Mouse (Mus musculus): ENCODE data around the gene Dusp22. TPM values are rescaled to one million over a fixed set of nuclear protein-coding genes. Genes with fewer than 3 reads are reported as not detected.

Dusp22 gene
- total RNA-seq, 2 experiments from 2014 or later, result 44.9 to 50.5 TPM

- DNase-seq, result no peak
Measured at GRCm38 (mm10) chr13:30669277-30669676, 9.5 kb downstream of the Dusp22 start.

- DNase-seq, result no peak
Measured at GRCm38 (mm10) chr13:30673878-30674277, 14.1 kb downstream of the Dusp22 start.

GRCm38 (mm10) chr13:30678822-30679221, 19.0 kb downstream of the Dusp22 start:
- no peak for DNase-seq

GRCm38 (mm10) chr13:30681866-30682265, 22.1 kb downstream of the Dusp22 start:
- DNase-seq, result no peak

GRCm38 (mm10) chr13:30682328-30682727, 22.5 kb downstream of the Dusp22 start:
- no peak for DNase-seq

GRCm38 (mm10) chr13:30684614-30685122, 24.9 kb downstream of the Dusp22 start:
- DNase-seq, result no peak

- DNase-seq, result no peak
Measured at GRCm38 (mm10) chr13:30685957-30686356, 26.2 kb downstream of the Dusp22 start.

- DNase-seq, result no peak
Measured at GRCm38 (mm10) chr13:30688035-30688616, 28.3 kb downstream of the Dusp22 start.

- DNase-seq, result no peak
Measured at GRCm38 (mm10) chr13:30689475-30689874, 29.7 kb downstream of the Dusp22 start.

GRCm38 (mm10) chr13:30691441-30692292, 31.9 kb downstream of the Dusp22 start:
- no peak for DNase-seq

- DNase-seq, result no peak
Measured at GRCm38 (mm10) chr13:30692644-30693385, 33.0 kb downstream of the Dusp22 start.

- no peak for DNase-seq
Measured at GRCm38 (mm10) chr13:30695232-30695631, 35.4 kb downstream of the Dusp22 start.

GRCm38 (mm10) chr13:30695890-30696289, 36.1 kb downstream of the Dusp22 start:
- DNase-seq, result no peak

GRCm38 (mm10) chr13:30697880-30698279, 38.1 kb downstream of the Dusp22 start:
- DNase-seq, result no peak

GRCm38 (mm10) chr13:30702695-30703094, 42.9 kb downstream of the Dusp22 start:
- no peak for DNase-seq

- DNase-seq, result no peak
Measured at GRCm38 (mm10) chr13:30704246-30705095, 44.7 kb downstream of the Dusp22 start.

GRCm38 (mm10) chr13:30711066-30711465, 51.3 kb downstream of the Dusp22 start:
- DNase-seq, result no peak

GRCm38 (mm10) chr13:30711711-30712110, 51.9 kb downstream of the Dusp22 start:
- DNase-seq, result no peak

- DNase-seq, result no peak
Measured at GRCm38 (mm10) chr13:30712280-30712679, 52.5 kb downstream of the Dusp22 start.

GRCm38 (mm10) chr13:30713621-30714020, 53.8 kb downstream of the Dusp22 start:
- no peak for DNase-seq

GRCm38 (mm10) chr13:30714552-30714951, 54.8 kb downstream of the Dusp22 start:
- DNase-seq, result no peak

GRCm38 (mm10) chr13:30715060-30715459, 55.3 kb downstream of the Dusp22 start:
- DNase-seq, result no peak

All from gastrocnemius, postnatal 25 days (tissue).